Mouse (Mus musculus) NIH3T3 (cell line): Measurements from ENCODE around the gene Fam47e.
"Not testable (repeated sequence)": the region's sequence is repeated elsewhere in the genome, so short reads cannot be mapped to it uniquely, and the experiment has no call there.

ENCODE experiments used
- DNase-seq: peaks from one replicate; pipeline ENCODE4 v3.0.0-alpha.2; 2012; ENCODE audit warnings: low read depth

The Fam47e gene

GRCm38 (mm10) chr5:92554891-92555511 is at the start of gene Fam47e:
Fam47e (plus strand) TSS chr5:92555069.
- DNase-seq, result no peak

- peak; percentile 97 for DNase-seq
These were observed 49.4 kb upstream of the Fam47e start for GRCm38 (mm10) chr5:92505402-92505865.

DNA sequence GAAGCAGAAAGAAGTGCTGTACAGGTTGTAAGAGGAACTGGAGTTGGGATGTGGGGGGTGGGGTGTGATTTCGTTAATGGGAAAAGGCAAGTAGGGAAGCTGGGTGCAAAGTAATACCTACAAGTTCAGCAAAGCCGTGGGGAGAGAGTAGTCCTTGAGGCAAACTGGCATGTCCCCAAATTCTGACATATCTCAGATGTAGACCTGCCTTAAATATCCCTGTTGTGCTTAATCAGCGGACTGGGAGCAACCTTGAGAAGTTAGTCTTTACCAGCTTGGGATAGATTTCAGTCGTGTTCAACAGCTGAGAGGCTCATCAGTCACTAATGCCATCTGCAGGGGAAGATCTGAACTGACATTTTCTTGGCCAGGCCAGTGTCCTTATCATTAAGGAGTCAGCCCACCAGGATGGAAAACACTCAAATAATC is 48.6 kb upstream of the Fam47e start:
- peak; percentile 50 for DNase-seq

GRCm38 (mm10) chr5:92506733-92507132 is 48.1 kb upstream of the Fam47e start, which contains the start of gene Scarb2:
Scarb2 (minus strand) TSS chr5:92506833.
- no peak for DNase-seq

DNA sequence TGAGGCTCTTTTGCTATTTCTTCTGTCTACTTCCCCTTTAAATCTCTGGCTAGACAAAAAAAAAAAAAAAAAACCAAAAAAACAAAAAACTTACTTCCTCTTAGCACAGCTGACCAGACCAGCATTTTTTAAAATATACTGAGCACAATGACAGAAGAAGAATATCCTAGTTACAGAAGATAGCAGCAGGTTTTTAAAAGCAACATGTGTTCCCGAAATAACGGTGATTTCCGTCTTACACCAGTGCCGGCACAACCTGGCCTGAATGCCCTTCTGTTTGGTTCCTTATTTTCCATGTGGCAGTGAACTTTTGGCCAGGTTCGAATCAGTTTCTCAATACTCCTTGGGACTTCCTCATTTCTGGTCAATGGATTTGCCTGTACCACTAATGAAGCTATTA is 46.0 kb upstream of the Fam47e start:
- no peak for DNase-seq

DNA sequence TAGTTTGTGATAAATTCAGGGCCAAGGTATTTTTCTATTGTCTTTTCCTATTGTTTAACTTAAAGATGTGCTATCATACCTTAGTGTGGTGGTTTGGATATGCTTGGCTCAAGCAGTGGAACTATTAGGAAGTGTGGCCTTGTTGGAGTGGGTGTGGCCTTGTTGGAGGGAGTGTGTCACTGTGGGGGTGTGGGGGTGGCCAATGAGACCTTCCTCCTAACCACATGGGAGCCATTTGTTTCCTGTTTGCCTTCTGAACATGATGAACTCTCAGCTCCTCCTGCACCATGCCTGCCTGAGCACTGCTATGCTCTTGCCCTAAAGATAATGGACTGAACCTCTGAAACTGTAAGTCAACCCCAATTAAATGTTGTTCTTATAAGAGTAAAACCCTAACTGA is 43.6 kb upstream of the Fam47e start:
- no peak for DNase-seq

DNA sequence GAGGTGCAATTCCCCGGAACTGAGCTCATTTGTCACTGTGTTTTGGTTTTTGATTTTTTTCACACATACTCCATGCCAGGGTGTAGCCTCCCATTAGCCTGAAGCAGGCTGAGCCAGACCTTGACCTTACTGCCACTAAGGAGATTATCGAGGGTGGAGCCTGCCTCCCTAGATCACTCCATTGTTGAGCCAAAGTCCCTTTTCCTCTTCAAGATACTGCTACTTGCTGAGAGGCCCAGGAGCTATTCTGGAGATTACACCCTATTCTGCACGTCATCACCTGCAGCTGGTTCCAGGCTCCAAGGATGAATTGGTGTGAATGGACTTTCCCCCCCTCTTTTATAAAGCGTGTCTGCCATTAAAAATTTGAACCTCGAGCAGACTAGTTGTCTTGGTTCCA is 42.8 kb upstream of the Fam47e start:
- DNase-seq, result no peak

- DNase-seq, result not testable (repeated sequence)
These were observed 33.7 kb upstream of the Fam47e start for GRCm38 (mm10) chr5:92521131-92521530.

GRCm38 (mm10) chr5:92524821-92525258 is 30.0 kb upstream of the Fam47e start:
- DNase-seq, result peak; percentile 30

- no peak for DNase-seq
These were observed 15.2 kb upstream of the Fam47e start for GRCm38 (mm10) chr5:92539698-92540097.

DNA sequence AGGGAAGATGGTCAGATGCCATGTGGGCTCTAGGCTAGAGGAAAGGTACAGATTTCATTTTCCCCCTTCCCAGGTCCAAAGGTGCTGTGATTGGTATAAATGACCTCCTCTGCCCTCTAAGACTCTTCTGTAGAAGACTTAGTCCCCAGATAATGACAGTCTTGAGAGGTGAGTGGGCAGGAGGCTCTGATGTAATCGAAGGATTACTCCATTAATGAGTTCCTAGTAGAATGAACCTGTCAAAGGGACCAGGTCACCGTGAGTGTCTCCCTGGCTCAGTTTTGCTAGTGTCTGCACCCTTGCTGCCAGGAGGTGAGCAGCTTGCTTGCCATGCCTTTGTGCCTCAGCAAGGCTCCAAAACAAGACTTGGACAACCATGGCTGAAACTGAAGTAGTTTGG is 2.3 kb upstream of the Fam47e start:
- no peak for DNase-seq

GRCm38 (mm10) chr5:92553939-92554338 is 930 bp upstream of the Fam47e start:
- DNase-seq, result peak; percentile 9

GRCm38 (mm10) chr5:92554443-92554842 is 426 bp upstream of the Fam47e start:
- DNase-seq, result no peak

- DNase-seq, result no peak
These were observed 1.0 kb downstream of the Fam47e start for GRCm38 (mm10) chr5:92555905-92556304.

- DNase-seq, result no peak
These were observed 2.6 kb downstream of the Fam47e start for GRCm38 (mm10) chr5:92557508-92557907.

DNA sequence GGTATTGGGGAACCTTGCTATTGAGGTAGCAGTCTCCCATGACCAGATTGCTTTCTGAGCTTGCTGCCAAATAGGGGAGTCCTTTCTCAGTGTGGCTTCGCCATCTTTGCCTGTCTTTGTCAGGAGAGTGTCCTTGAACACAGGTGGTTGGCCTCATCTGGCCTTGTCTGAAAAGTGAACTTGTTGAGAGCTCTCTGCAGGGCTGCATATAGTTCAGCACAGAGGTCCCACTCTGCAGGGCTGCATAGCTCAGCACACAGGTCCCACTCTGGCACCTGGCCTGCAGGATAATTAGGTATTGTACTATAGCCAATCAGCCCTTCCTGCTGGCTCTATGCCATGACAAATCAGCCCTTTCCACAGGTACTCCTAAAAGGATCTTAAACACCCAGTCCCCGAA is 5.3 kb downstream of the Fam47e start:
- no peak for DNase-seq

- no peak for DNase-seq
These were observed 7.1 kb downstream of the Fam47e start for GRCm38 (mm10) chr5:92562002-92562401.

- DNase-seq, result no peak
These were observed 16.4 kb downstream of the Fam47e start for GRCm38 (mm10) chr5:92571232-92571631.

DNA sequence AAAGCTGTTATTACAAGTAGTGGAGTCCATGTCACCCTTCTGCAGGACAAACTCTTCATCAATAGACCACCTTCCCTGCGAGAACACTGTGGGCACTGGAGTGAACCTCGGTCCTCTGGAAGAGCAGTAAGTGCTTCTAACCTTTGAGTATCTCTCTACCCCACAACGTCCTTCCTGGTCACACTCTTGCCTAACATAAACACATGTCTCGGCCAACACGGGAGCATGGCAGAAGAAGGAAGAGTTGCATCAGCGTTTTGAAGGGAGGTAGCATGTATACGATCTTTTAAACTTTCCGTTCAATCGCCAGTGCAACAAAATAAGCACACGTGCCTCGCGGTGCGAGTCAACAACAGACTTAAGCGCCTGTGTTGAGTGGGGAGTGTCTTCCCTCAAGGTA is 24.7 kb downstream of the Fam47e start:
- DNase-seq, result no peak

GRCm38 (mm10) chr5:92585932-92586331 is 31.1 kb downstream of the Fam47e start:
- DNase-seq, result no peak

GRCm38 (mm10) chr5:92595026-92595425 is 40.2 kb downstream of the Fam47e start:
- no peak for DNase-seq

DNA sequence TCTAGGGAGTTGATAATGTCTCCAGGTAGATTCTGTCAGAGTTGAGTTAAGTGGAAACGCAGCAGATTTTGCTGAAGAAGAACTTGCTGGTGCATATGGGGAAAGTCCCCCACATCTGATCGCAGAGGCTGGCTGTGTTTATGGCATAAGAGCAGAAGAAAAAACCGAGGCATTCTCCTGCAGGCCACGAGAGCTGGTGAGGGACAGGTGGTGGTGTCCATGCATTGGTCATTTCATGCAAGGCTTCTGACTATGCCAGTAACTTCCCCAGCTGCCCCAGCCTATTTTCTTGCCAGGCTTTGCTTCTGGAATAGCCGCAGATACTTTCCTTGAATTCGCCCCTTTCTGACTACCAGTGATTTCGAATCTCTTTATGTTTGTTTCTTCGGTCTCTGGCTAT is 42.0 kb downstream of the Fam47e start:
- no peak for DNase-seq

DNA sequence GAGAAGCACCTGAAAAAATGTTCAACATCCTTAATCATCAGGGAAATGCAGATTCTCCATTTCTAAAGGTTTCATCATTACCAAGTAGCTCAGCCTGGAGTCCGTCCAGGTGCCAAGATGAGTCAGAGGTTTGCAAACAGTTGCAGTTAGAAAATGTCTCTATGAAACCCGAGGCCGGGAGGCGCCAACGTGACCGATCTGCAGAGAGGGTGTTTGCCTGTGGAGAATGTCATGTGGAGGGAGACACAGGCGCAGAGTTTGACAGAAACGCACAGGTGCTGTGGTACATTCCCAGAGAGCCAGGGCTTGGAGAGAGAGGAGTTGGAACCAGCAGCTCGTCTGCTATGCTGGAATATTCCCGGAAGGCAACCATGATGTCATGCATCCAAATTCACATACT is 44.2 kb downstream of the Fam47e start:
- DNase-seq, result peak; percentile 79
